Mouse (Mus musculus): ENCODE measurements around the gene Ptafr. TPM values are rescaled to one million over a fixed set of nuclear protein-coding genes. Genes with fewer than 3 reads are reported as not detected.

Ptafr gene
- polyA plus RNA-seq, 1 experiment from 2014 or later: 1.0 TPM

DNA sequence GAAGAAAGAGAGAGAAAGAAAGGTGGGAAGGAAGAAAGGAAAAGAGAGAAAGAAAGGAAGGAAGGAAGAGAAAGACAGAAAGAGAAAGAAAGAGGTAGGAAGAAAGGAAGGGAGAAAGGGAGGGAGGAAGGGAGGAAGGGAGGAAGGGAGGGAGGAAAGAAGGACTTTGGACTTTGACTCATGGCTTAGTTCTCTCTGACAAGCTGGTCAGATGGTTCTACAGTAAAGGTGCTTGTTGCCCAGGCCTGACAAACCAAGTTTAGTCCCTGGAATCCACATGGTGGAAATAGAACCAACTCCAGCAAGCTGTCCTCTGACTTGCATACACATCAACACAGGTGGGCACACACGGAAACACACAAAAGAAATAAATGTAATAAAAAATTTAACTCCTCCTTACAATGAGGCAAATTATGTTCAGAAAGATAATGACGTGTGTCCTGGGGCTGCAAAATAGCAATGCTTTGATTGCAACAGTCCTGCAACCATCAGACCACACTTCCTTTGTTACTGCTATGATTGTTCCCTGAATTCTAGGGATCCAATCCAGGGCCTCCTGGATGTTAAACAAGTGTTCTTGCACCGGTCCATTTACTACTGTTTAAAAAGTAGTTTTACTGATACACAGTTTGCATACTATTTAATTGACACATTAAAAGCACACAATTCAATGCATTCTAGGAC lies 46.6 kb downstream of the Ptafr start:
- H3K4me1 ChIP-seq (ENCODE audit: control insufficient read depth, insufficient read depth, low read length): no peaks in the 10 kb centered on the region
- no peaks in the 10 kb centered on the region for H3K27me3 ChIP-seq (ENCODE audit: control insufficient read depth, insufficient read depth, low read length)
- WGBS: 80% methylated on average over 3 of the region's 3 CpGs
- no peak overlapping the region for H3K4me2 ChIP-seq (replicated peaks; ENCODE audit: low read depth, low read length)
- no peak overlapping the region for H3K27ac ChIP-seq (ENCODE audit: low read length)
- H3K9ac ChIP-seq (replicated peaks; ENCODE audit: low read depth, low read length): no peak overlapping the region
- no peak for ATAC-seq (ENCODE audit: insufficient number of reproducible peaks, insufficient read depth, low FRiP score, low read depth)
- H3K4me3 ChIP-seq (ENCODE audit: low read depth, low read length): no peak overlapping the region
- peaks cover 3% of the 10 kb centered on the region; the same call in 1 of the 2 replicates for H3K9me3 ChIP-seq (ENCODE audit: control insufficient read depth, low read depth, low read length)
- H3K36me3 ChIP-seq (ENCODE audit: control insufficient read depth, insufficient read depth, low read length): no peaks in the 10 kb centered on the region

DNA sequence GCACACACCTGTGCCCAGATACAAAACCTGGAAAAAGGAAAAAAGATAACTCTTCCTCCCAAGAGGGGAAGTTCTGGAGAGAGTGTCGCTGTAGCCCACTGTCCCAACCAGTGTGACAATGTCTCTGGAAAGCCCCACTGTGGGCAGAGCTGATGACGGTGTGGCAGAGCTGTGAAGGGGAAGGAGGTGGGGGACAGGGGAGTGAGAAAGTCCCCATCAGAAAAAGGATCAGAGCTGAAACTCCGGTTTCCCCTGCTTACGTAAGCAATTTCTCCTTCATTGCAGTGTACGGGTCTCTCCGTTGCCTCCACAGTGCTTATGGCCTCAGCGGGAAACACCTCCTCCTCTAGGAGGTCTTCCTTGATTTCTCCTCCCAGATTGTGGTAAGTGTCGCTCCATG lies 47.5 kb downstream of the Ptafr start:
- no peaks in the 10 kb centered on the region for H3K4me1 ChIP-seq (ENCODE audit: control insufficient read depth, insufficient read depth, low read length)
- no peak overlapping the region for H3K4me3 ChIP-seq (ENCODE audit: low read depth, low read length)
- no peaks in the 10 kb centered on the region for H3K27me3 ChIP-seq (ENCODE audit: control insufficient read depth, insufficient read depth, low read length)
- 77% methylated on average over 8 of the region's 8 CpGs for WGBS
- ATAC-seq (ENCODE audit: insufficient number of reproducible peaks, insufficient read depth, low FRiP score, low read depth): no peak
- peaks cover 6% of the 10 kb centered on the region; the same call in 1 of the 2 replicates for H3K9me3 ChIP-seq (ENCODE audit: control insufficient read depth, low read depth, low read length)
- no peak overlapping the region for H3K27ac ChIP-seq (ENCODE audit: low read length)
- H3K9ac ChIP-seq (replicated peaks; ENCODE audit: low read depth, low read length): no peak overlapping the region
- no peaks in the 10 kb centered on the region for H3K36me3 ChIP-seq (ENCODE audit: control insufficient read depth, insufficient read depth, low read length)
- H3K4me2 ChIP-seq (replicated peaks; ENCODE audit: low read depth, low read length): no peak overlapping the region

DNA sequence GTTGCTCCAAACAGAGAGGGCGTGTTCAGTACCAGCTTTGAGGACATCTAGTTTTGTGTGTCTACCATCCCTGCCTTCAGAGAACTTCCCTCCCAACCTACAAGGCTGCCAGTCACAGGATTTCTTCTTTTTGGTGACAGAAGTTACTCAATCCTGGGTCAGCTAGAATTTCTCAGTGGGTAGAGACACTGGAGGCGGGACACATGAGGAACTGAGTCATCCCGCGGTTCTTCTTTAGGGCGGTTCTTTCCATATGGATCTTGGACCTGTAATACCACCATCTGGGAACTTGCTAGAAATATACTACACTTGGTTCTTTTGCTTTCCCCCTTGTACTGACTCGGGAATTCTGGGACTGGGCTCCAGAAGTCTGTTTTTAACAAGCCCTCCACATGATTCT lies 54.0 kb downstream of the Ptafr start:
- peaks cover 6% of the 10 kb centered on the region; the same call in 1 of the 2 replicates for H3K9me3 ChIP-seq (ENCODE audit: control insufficient read depth, low read depth, low read length)
- H3K4me1 ChIP-seq (ENCODE audit: control insufficient read depth, insufficient read depth, low read length): no peaks in the 10 kb centered on the region
- H3K36me3 ChIP-seq (ENCODE audit: control insufficient read depth, insufficient read depth, low read length): no peaks in the 10 kb centered on the region
- H3K4me3 ChIP-seq (ENCODE audit: low read depth, low read length): no peak overlapping the region
- ATAC-seq (ENCODE audit: insufficient number of reproducible peaks, insufficient read depth, low FRiP score, low read depth): no peak
- H3K27me3 ChIP-seq (ENCODE audit: control insufficient read depth, insufficient read depth, low read length): no peaks in the 10 kb centered on the region
- H3K27ac ChIP-seq (ENCODE audit: low read length): no peak overlapping the region
- H3K9ac ChIP-seq (replicated peaks; ENCODE audit: low read depth, low read length): no peak overlapping the region
- H3K4me2 ChIP-seq (replicated peaks; ENCODE audit: low read depth, low read length): no peak overlapping the region
- 86% methylated on average over 6 of the region's 6 CpGs for WGBS

DNA sequence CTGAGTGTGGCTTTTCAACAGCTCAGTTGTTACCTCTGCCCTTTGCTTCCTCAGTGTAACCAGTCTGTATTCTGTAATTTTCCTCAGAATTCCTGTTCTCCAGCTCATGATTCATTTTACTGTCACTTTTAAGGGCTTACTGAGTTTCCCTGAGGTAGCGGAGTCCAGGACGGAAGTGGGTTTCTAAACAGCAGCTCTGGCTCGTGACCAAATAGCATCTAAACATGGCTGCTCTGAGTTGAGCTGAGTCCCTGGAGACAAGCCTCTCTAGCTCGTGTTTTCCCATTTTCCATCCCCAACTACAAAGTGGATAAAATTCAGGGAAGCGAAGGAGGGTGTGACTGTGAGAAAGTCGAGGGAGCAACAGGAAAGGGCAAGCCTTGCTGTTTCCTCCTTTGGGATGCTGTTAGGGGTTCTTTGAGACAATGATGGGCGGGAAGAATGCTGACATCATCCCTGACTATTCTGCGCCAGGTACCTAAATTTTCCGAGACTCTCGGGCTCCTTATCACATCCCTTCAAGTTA lies 55.0 kb downstream of the Ptafr start:
- ATAC-seq (ENCODE audit: insufficient number of reproducible peaks, insufficient read depth, low FRiP score, low read depth): no peak
- H3K27ac ChIP-seq (ENCODE audit: low read length): no peak overlapping the region
- WGBS: 79% methylated on average over 10 of the region's 10 CpGs
- no peak overlapping the region for H3K4me3 ChIP-seq (ENCODE audit: low read depth, low read length)
- no peak overlapping the region for H3K9ac ChIP-seq (replicated peaks; ENCODE audit: low read depth, low read length)
- H3K4me1 ChIP-seq (ENCODE audit: control insufficient read depth, insufficient read depth, low read length): no peaks in the 10 kb centered on the region
- no peaks in the 10 kb centered on the region for H3K27me3 ChIP-seq (ENCODE audit: control insufficient read depth, insufficient read depth, low read length)
- H3K4me2 ChIP-seq (replicated peaks; ENCODE audit: low read depth, low read length): no peak overlapping the region
- H3K36me3 ChIP-seq (ENCODE audit: control insufficient read depth, insufficient read depth, low read length): no peaks in the 10 kb centered on the region
- H3K9me3 ChIP-seq (ENCODE audit: control insufficient read depth, low read depth, low read length): peaks cover 6% of the 10 kb centered on the region; the same call in 1 of the 2 replicates

DNA sequence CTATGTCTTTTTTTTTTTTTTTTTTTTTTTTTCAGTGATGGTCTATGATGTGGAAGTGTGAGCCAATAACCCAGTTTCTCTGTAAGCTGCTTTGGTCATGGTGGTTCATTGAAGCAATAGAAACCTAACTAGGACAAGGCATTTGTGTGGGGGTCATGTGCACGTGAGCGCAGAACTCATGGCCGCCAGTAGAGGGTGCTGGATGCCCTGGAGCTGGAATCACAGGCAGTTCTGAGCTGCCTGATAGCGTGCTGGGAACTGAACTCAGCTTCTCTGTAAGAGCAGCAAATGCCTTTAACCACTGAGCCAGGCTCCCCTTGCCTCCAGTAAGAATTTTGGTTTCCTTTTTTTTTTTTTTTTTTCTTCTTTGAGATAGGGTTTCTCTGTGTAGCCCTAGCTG lies 56.3 kb downstream of the Ptafr start:
- ATAC-seq (ENCODE audit: insufficient number of reproducible peaks, insufficient read depth, low FRiP score, low read depth): no peak
- no peaks in the 10 kb centered on the region for H3K36me3 ChIP-seq (ENCODE audit: control insufficient read depth, insufficient read depth, low read length)
- H3K27ac ChIP-seq (ENCODE audit: low read length): no peak overlapping the region
- H3K4me3 ChIP-seq (ENCODE audit: low read depth, low read length): no peak overlapping the region
- H3K9me3 ChIP-seq (ENCODE audit: control insufficient read depth, low read depth, low read length): peaks cover 3% of the 10 kb centered on the region; the same call in 1 of the 2 replicates
- H3K27me3 ChIP-seq (ENCODE audit: control insufficient read depth, insufficient read depth, low read length): no peaks in the 10 kb centered on the region
- H3K4me2 ChIP-seq (replicated peaks; ENCODE audit: low read depth, low read length): no peak overlapping the region
- no peaks in the 10 kb centered on the region for H3K4me1 ChIP-seq (ENCODE audit: control insufficient read depth, insufficient read depth, low read length)
- H3K9ac ChIP-seq (replicated peaks; ENCODE audit: low read depth, low read length): no peak overlapping the region
- 89% methylated on average over 4 of the region's 4 CpGs for WGBS

DNA sequence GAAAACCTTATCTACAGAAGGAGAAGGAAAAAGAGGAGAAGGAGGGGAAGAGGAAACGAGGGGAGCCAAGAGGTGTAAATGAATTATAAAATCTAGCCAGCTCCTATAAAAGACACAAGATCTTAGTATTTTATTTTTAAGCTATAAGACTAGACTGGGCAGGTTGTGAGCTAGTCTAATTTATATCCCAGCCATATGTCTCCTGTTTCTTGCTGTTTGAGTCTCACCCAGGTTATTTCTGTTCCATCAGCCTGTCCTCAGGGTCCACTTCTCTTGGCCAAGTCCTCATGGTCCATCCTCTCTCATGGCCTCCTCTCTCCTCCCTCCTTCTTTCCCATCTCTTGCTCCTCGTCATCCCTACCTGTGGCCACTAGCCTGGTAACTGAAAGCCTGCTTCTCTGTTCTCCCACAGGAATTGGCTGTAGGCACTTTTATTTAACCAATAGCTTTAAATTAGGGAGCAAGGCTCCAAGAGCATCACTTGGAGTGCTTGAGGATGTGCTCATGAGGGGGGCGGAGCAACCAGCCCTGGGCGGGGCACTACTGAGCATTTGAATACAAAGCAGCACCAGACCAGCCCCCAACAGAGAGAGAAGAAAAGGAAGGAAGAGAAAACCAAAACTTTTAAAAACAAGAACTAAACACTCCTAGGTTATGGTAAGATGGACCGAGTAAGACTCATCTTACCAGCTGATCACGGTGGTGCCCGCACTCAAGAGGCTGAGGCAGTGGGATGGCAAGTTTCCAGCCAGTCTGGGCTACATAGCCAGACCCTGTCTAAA lies 57.6 kb downstream of the Ptafr start:
- ATAC-seq (ENCODE audit: insufficient number of reproducible peaks, insufficient read depth, low FRiP score, low read depth): no peak
- no peaks in the 10 kb centered on the region for H3K4me1 ChIP-seq (ENCODE audit: control insufficient read depth, insufficient read depth, low read length)
- no peak overlapping the region for H3K4me3 ChIP-seq (ENCODE audit: low read depth, low read length)
- H3K9ac ChIP-seq (replicated peaks; ENCODE audit: low read depth, low read length): no peak overlapping the region
- no peak overlapping the region for H3K4me2 ChIP-seq (replicated peaks; ENCODE audit: low read depth, low read length)
- no peaks in the 10 kb centered on the region for H3K9me3 ChIP-seq (ENCODE audit: control insufficient read depth, low read depth, low read length)
- no peak overlapping the region for H3K27ac ChIP-seq (ENCODE audit: low read length)
- H3K27me3 ChIP-seq (ENCODE audit: control insufficient read depth, insufficient read depth, low read length): no peaks in the 10 kb centered on the region
- H3K36me3 ChIP-seq (ENCODE audit: control insufficient read depth, insufficient read depth, low read length): no peaks in the 10 kb centered on the region
- WGBS: 70% methylated on average over 7 of the region's 7 CpGs

DNA sequence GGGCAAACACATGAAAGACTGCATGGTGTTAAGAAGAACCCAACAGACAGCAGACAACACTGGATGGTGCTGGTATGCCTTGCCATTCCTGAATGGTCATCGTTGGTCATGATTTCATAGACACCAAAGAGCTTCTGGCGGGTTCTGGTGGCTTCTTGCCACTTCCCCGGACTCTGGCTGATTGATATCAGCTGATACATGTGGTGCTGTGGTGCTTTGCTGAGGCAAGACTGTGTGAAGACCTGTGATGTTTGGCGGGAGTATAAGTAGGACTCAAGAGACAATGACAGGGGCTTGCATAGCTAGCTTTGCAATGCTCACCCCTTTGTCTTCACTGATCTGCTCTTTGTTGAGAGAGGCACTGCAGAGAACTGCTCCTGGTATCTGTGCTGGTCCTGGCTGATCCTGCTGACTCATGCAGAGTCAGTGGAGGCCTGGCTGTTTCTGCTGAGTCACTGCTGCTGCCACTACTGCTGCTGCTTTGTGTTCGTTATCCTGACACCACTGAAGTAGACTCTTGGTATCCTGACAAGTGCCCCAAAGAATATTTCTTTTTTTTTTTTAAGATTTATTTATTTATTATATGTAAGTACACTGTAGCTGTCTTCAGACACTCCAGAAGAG lies 60.3 kb downstream of the Ptafr start:
- Histone ChIP-seq H3K4me1 (ENCODE audit: control insufficient read depth, insufficient read depth, low read length) (no peaks in the 10 kb centered on the region), H3K27me3 (ENCODE audit: control insufficient read depth, insufficient read depth, low read length) (no peaks in the 10 kb centered on the region), H3K4me3 (ENCODE audit: low read depth, low read length) (no peak overlapping the region), H3K36me3 (ENCODE audit: control insufficient read depth, insufficient read depth, low read length) (no peaks in the 10 kb centered on the region), H3K27ac (ENCODE audit: low read length) (no peak overlapping the region), H3K9ac (replicated peaks; ENCODE audit: low read depth, low read length) (no peak overlapping the region), H3K9me3 (ENCODE audit: control insufficient read depth, low read depth, low read length) (no peaks in the 10 kb centered on the region), H3K4me2 (replicated peaks; ENCODE audit: low read depth, low read length) (no peak overlapping the region)
- WGBS: 78% methylated on average over 5 of the region's 5 CpGs
- 0 out of 2 replicates have a peak, but pooled peaks have one; percentile 63 for ATAC-seq (ENCODE audit: insufficient number of reproducible peaks, insufficient read depth, low FRiP score, low read depth)

GRCm38 (mm10) chr4:132628830-132629229 lies 65.0 kb downstream of the Ptafr start:
- no peaks in the 10 kb centered on the region for H3K27me3 ChIP-seq (ENCODE audit: control insufficient read depth, insufficient read depth, low read length)
- WGBS: 17% methylated on average over 2 of the region's 2 CpGs
- H3K36me3 ChIP-seq (ENCODE audit: control insufficient read depth, insufficient read depth, low read length): no peaks in the 10 kb centered on the region
- H3K9ac ChIP-seq (replicated peaks; ENCODE audit: low read depth, low read length): no peak overlapping the region
- no peaks in the 10 kb centered on the region for H3K4me1 ChIP-seq (ENCODE audit: control insufficient read depth, insufficient read depth, low read length)
- H3K4me3 ChIP-seq (ENCODE audit: low read depth, low read length): no peak overlapping the region
- no peaks in the 10 kb centered on the region for H3K9me3 ChIP-seq (ENCODE audit: control insufficient read depth, low read depth, low read length)
- no peak overlapping the region for H3K4me2 ChIP-seq (replicated peaks; ENCODE audit: low read depth, low read length)
- no peak overlapping the region for H3K27ac ChIP-seq (ENCODE audit: low read length)
- no peak for ATAC-seq (ENCODE audit: insufficient number of reproducible peaks, insufficient read depth, low FRiP score, low read depth)
